Mouse (Mus musculus) gastrocnemius, postnatal 36 days (tissue): ENCODE data around the gene Cdc42bpb. TPM values are rescaled to one million over a fixed set of nuclear protein-coding genes. Genes with fewer than 3 reads are reported as not detected.

Experiments used
- DNase-seq, 2 experiments: peaks; one replicate each; pipeline ENCODE4 v3.0.0; 2022
- intact Hi-C: fragments of 180-260 bp; cut with DNase I; formaldehyde crosslinking; loops from one replicate; pipeline ENCODE4 v1.15.1; 2025
- total RNA-seq, 2 experiments: library from RNA; stranded (reverse); gene quantifications; 2 replicates each; pipeline ENCODE4 v1.2.3; 2021

The Cdc42bpb gene
- total RNA-seq, 2 experiments from 2014 or later = 18.6 to 18.7 TPM

GRCm38 (mm10) chr12:111349540-111350231, 27.8 kb downstream of the Cdc42bpb start:
- DNase-seq = no peak
- intact Hi-C loops = no loop called here

GRCm38 (mm10) chr12:111343956-111344355, 33.6 kb downstream of the Cdc42bpb start:
- intact Hi-C loops = no loop called here
- no peak for DNase-seq

DNA sequence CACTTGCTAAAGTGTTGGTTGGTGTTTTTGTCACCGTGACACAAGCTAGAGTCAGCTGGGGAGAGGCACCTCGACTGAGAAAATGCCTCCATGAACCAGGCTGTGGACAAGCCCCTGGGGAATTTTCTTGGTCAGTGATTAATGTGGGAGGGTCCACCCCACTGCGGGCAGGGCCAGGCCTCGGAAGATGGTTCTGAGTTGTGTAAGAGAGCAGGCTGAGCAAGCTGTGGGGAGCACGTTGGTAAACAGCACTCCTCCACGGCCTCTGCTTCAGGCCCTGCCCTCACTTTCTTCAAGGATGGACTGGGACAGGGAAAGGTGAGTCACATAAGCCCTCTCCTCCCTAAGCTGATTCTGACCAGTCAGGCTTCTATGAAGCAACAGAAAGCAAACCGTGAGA, 36.8 kb downstream of the Cdc42bpb start:
- no peak for DNase-seq
- intact Hi-C loops = no loop called here

DNA sequence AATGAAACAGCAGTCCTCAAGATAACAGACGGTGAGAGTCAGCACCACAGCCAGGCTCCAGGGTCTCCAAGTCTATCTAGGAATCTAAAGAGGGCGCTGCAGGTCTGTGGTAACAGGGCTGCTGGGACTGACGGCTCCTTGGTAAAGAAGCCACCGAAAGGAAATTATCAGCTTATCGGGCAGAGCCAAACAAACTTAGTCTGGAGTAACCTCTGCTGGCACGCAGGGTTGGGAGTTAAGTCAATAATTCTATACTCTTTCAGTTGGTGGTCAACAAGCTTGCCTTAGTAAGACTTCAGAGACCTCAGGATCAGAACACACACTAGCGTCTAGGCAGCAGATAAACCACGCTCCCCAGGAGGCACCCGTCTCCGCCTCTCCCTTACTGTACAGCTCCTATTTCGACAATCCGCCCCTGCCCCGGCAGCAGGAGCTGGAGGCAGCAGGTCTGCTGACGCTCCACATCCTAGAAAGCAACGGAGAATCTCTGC, 39.6 kb downstream of the Cdc42bpb start:
- intact Hi-C loops = loop anchor here (5.0 kb wide), 1 partner anchor 74 kb away; no protein-coding TSS in a partner anchor
- no peak for DNase-seq

- DNase-seq = no peak
- intact Hi-C loops = no loop called here
These were observed 44.4 kb downstream of the Cdc42bpb start for GRCm38 (mm10) chr12:111333020-111333605.

- intact Hi-C loops = no loop called here
- DNase-seq = no peak
These were observed 45.1 kb downstream of the Cdc42bpb start for GRCm38 (mm10) chr12:111332443-111332842.

GRCm38 (mm10) chr12:111331573-111331972, 45.9 kb downstream of the Cdc42bpb start:
- intact Hi-C loops = no loop called here
- DNase-seq = no peak

DNA sequence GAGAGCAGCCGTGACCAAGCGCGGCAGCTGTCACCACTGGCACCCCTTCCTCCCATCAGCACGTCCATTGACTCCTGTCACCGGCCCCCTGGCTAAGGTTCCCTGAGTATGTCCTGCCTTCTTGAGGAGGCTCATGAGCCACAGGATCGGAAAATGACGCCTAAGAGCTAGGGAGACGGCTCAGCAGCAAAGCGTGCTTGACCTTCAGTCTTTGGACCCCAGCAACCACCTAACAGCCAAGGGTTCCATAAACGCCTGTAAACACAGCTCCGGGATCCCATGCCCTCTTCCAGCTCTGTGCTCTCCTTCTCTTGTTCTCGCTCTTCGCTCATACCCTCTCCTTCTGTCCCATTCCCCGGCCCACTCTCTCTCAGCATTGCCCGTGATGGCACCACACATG, 48.2 kb downstream of the Cdc42bpb start:
- DNase-seq = no peak
- intact Hi-C loops = no loop called here

- no peak for DNase-seq
- intact Hi-C loops = no loop called here
These were observed 49.2 kb downstream of the Cdc42bpb start for GRCm38 (mm10) chr12:111328360-111328759.

GRCm38 (mm10) chr12:111325744-111326424, 51.6 kb downstream of the Cdc42bpb start:
- intact Hi-C loops = no loop called here
- DNase-seq = no peak

- DNase-seq = no peak
- intact Hi-C loops = no loop called here
These were observed 52.6 kb downstream of the Cdc42bpb start for GRCm38 (mm10) chr12:111324949-111325348.

DNA sequence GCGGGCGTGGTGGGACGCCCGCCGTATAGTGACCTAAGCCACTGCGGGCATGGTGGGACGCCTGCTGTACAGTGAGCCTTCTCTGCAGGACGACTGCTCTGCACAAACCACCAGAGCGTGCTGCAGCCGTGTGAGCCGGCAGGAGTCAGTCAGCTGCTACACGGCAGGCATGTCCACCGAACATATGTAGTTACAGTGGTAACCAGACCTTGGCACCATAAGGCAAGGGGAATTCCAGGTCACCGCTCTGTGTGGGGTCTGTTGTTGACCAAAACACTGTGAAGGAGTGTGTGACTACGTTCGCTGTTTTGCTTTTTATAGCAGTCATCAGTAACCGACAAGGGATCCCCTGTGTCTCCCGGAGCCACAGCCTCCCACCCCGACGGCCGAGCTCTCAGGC, 53.0 kb downstream of the Cdc42bpb start:
- no peak for DNase-seq
- intact Hi-C loops = no loop called here

DNA sequence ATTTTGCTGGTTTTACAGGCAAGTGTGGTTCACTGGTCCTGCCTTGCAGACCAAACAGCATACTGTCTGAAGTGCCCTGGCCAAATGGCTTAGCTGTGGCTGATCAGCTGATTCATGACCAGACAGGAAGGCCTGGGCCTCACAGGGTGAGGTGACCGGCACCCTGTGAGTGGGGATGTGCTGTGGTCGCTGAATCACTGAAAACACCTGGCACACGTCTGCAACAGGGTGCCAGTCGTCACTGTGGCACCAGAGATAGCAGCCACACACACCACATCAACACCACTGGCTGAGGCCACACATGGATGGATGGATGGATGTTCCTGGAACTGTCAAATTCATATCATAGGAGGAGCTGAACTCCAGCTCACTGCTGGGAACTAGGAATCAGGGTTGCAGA, 54.1 kb downstream of the Cdc42bpb start:
- intact Hi-C loops = no loop called here
- DNase-seq = no peak

DNA sequence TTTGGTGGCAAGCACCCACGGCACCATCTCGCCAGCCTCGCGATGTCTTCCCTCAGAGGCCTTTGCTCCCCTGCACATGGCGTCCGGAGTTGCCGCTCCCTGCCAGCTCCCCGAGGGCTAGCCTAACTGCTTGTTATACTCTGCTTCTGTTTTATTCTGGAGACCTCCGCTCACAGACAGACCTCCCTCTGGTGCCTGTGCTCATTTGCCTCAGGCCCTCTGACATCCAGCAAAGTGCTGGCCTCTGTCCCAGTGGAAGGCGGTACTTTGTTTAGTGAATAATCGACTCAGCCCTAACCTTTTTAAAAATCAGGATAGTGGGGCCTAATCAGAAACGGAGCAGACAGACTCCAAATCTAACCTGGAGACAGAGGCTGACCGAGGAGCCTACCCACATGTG, 55.7 kb downstream of the Cdc42bpb start:
- intact Hi-C loops = no loop called here
- DNase-seq = no peak

DNA sequence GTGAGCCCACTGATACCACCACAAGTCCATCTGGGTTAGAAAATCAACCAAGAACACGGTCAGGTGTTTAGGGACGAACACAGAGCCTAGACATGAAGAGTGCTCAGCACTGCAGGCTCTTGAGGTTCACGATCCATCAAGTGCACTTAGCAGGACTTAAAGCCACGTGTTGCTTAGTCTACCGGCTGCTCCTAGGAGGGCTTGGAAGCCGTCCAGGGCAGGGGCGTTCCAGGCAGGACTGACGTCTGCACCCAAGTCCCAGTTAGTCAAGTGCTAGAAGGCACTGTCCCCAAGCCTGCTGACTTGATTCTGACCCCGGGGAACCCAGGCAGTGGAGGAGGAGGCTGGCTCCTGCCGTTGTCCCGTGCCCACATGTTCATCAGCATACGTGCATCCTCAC, 57.0 kb downstream of the Cdc42bpb start:
- DNase-seq = no peak
- intact Hi-C loops = no loop called here

DNA sequence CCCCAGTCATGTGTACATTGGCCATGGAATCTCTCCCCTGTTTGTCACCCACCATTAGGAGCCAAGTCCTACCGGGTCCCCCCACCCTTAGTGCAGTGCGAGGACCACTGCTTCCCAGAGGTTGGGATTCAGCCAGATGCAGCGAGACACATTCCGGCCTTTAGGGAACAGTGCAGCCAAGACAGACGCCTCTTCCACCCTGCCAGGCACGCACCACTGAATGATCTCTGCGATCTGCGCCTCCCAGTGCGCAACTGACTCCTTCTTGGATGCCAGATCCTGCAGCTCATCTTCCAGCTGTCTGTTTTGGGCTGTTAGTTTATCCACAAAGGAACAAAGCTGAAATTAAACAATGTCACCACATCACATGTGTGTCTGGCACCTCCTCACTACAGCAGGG, 59.8 kb downstream of the Cdc42bpb start:
- DNase-seq = no peak
- intact Hi-C loops = no loop called here

DNA sequence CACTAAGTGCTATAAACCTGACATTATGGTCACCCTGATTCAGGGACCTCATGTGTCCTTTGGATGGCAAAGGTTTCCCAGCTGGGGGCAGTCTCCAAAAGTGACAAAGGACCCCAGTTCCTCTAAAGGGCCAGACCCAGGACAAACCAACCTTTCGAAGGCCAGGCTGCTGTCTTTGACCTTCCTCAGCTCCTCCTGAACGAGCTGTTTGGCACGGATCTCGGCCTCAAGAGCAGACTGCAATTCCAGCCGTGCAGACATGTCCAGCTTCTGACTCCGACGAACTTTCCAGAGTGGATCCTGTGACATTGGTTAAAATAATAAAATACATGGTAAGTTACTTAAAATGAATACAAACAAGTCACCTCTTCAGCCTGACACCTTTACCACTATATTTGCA, 63.2 kb downstream of the Cdc42bpb start:
- DNase-seq = no peak
- intact Hi-C loops = no loop called here

GRCm38 (mm10) chr12:111311775-111312174, 65.7 kb downstream of the Cdc42bpb start:
- intact Hi-C loops = no loop called here
- no peak for DNase-seq

DNA sequence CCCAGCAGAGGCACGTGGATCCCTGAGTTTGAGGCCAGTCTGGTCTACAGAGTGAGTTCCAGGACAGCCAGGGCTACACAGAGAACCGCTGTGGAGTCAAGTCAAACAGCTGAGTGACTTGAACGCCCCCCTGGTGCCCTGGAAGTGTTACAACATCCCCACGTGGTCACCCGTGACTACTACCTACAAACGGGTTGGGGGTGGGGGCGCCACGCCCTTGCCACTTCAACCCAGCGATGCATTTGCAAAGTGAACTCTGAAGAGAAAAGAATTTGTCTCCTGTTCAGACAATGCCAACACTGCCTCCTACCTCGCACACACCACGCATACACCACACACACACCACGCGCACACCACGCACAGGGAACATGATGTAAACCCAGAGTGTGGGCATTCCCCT, 67.6 kb downstream of the Cdc42bpb start:
- DNase-seq = no peak
- intact Hi-C loops = no loop called here

- intact Hi-C loops = no loop called here
These were observed 68.3 kb downstream of the Cdc42bpb start for GRCm38 (mm10) chr12:111309256-111309655.

DNA sequence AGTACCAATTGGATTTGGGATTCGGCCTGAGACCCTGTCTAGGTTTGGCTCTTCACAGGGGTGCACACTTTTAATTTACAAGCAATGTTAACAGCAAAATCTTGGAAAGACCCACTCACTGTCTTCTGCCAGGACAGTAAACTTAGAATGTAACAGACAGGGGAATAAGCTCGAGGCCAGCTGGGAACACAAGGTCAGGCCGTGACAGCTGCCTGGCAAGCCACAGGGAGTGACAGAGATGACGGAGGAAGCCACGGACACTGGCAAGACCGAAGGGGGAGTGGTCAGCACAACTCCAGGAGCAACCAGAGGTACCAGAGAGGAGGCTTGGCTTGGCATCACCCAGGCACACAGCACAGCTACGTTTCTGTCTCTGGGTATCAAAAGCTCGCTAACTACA, 70.7 kb downstream of the Cdc42bpb start:
- intact Hi-C loops = no loop called here
- peak in 1 of 2 experiments; percentile 26 for DNase-seq

More at GRCm38 (mm10) chr12:111309256-111309655, 68.3 kb downstream of the Cdc42bpb start:
- no peak for DNase-seq
